8 mouse cellular contexts compared by ENCODE assay signal in genomic region chr5:30104339-30104738, GRCm38 (mm10). TPM values are rescaled to one million over a fixed set of nuclear protein-coding genes. Genes with fewer than 3 reads are reported as not detected.
DNase-seq lines count a peak whose midpoint lies in the region; ATAC-seq and TF ChIP-seq lines count a peak whose summit lies in the region.

No protein-coding gene starts in this region.

- H3K27ac ChIP-seq in ES-E14 (ENCODE audit: insufficient read depth, low read depth, low read length, poor library complexity, severe bottlenecking), result no peak overlapping the region
- H3K27ac ChIP-seq in embryonic facial prominence, embryonic 10.5 days (replicated peaks), result no peak overlapping the region
- no peak overlapping the region for H3K27ac ChIP-seq in hindbrain, embryonic 11.5 days (ENCODE audit: low read depth, low read length)
- H3K27ac ChIP-seq in limb, embryonic 12.5 days, result no peak overlapping the region
- peak overlapping the region; percentile 88; the same call in 1 of the 2 replicates for H3K27ac ChIP-seq in midbrain, embryonic 12.5 days (replicated peaks)

- in situ Hi-C loops in ES-E14 (cut with MboI; ENCODE audit: low sequenced_read_pairs in 2 of 2, unreplicated experiment in 2 of 2), result no loop called here

- peak; percentile 62 for DNase-seq in gastrocnemius, postnatal 10 days
- no peak for DNase-seq in gastrocnemius, adult 18-20 months (ENCODE audit: low spot score)
- peak; percentile 72 for DNase-seq in ES-E14 (ENCODE audit: low read depth, low spot score)
- DNase-seq in embryonic facial prominence, embryonic 10.5 days (ENCODE audit: low spot score), result peak; percentile 75
- DNase-seq in hindbrain, embryonic 11.5 days (ENCODE audit: low spot score), result peak; percentile 88
- DNase-seq in thymus, postnatal 25 days, result peak; percentile 40

- peak overlapping the region in 1 of 2 experiments; percentile 63; a peak in 3 of 4 replicates for H3K4me3 ChIP-seq in ES-E14 (ENCODE audit: insufficient read depth in 1 of 2, low read depth in 1 of 2, low read length in 2 of 2, poor library complexity in 1 of 2, severe bottlenecking in 1 of 2)
- H3K4me3 ChIP-seq in embryonic facial prominence, embryonic 10.5 days, result peak overlapping the region; percentile 67
- H3K4me3 ChIP-seq in hindbrain, embryonic 11.5 days (ENCODE audit: low read depth, low read length), result peak overlapping the region; percentile 75
- peak overlapping the region; percentile 56 for H3K4me3 ChIP-seq in limb, embryonic 12.5 days (replicated peaks)
- peak overlapping the region; percentile 74; the same call in 1 of the 2 replicates for H3K4me3 ChIP-seq in midbrain, embryonic 12.5 days

- no peaks in the 10 kb centered on the region for H3K9me3 ChIP-seq in ES-E14 (ENCODE audit: control insufficient read depth, insufficient read depth, low read depth, low read length)
- no peaks in the 10 kb centered on the region for H3K9me3 ChIP-seq in embryonic facial prominence, embryonic 10.5 days
- H3K9me3 ChIP-seq in hindbrain, embryonic 11.5 days (ENCODE audit: control insufficient read depth, low read length), result no peaks in the 10 kb centered on the region
- H3K9me3 ChIP-seq in limb, embryonic 12.5 days, result 0 out of 2 replicates have a peak, but pooled peaks cover 3% of the 10 kb centered on the region
- no peaks in the 10 kb centered on the region for H3K9me3 ChIP-seq in midbrain, embryonic 12.5 days

- H3K36me3 ChIP-seq in ES-E14 (ENCODE audit: control insufficient read depth, insufficient read depth, low read length, poor library complexity, severe bottlenecking), result no peaks in the 10 kb centered on the region
- no peaks in the 10 kb centered on the region for H3K36me3 ChIP-seq in embryonic facial prominence, embryonic 10.5 days (replicated peaks)
- H3K36me3 ChIP-seq in hindbrain, embryonic 11.5 days (ENCODE audit: control insufficient read depth, insufficient read depth, low read length), result no peaks in the 10 kb centered on the region
- no peaks in the 10 kb centered on the region for H3K36me3 ChIP-seq in limb, embryonic 12.5 days
- H3K36me3 ChIP-seq in midbrain, embryonic 12.5 days, result no peaks in the 10 kb centered on the region

- H3K27me3 ChIP-seq in embryonic facial prominence, embryonic 10.5 days (replicated peaks; ENCODE audit: low read depth, poor library complexity, severe bottlenecking), result peaks cover 70% of the 10 kb centered on the region
- peaks cover 3% of the 10 kb centered on the region; the same call in 1 of the 2 replicates for H3K27me3 ChIP-seq in hindbrain, embryonic 11.5 days (ENCODE audit: control insufficient read depth, insufficient read depth, low read length)
- H3K27me3 ChIP-seq in limb, embryonic 12.5 days, result peaks cover 70% of the 10 kb centered on the region
- H3K27me3 ChIP-seq in midbrain, embryonic 12.5 days, result peaks cover 4% of the 10 kb centered on the region; the same call in 1 of the 2 replicates

- H3K4me2 ChIP-seq in hindbrain, embryonic 11.5 days (replicated peaks; ENCODE audit: low read depth, low read length), result peak overlapping the region; percentile 95
- peak overlapping the region; percentile 96 for H3K4me2 ChIP-seq in limb, embryonic 12.5 days
- peak overlapping the region; percentile 71 for H3K4me2 ChIP-seq in midbrain, embryonic 12.5 days (replicated peaks)

- peaks cover 0 to 17% of the 10 kb centered on the region in 2 experiments; a peak in 3 of 4 replicates for H3K4me1 ChIP-seq in ES-E14 (ENCODE audit: control insufficient read depth in 2 of 2, insufficient read depth in 2 of 2, low read length in 2 of 2, poor library complexity in 1 of 2)
- H3K4me1 ChIP-seq in embryonic facial prominence, embryonic 10.5 days, result peaks cover 38% of the 10 kb centered on the region
- peaks cover 15% of the 10 kb centered on the region; the same call in 1 of the 2 replicates for H3K4me1 ChIP-seq in hindbrain, embryonic 11.5 days (replicated peaks; ENCODE audit: control insufficient read depth, insufficient read depth, low read length)
- peaks cover 35% of the 10 kb centered on the region for H3K4me1 ChIP-seq in limb, embryonic 12.5 days (replicated peaks)
- peaks cover 46% of the 10 kb centered on the region for H3K4me1 ChIP-seq in midbrain, embryonic 12.5 days

- H3K9ac ChIP-seq in ES-E14 (ENCODE audit: insufficient read depth, low read depth, low read length, poor library complexity, severe bottlenecking), result no peak overlapping the region
- H3K9ac ChIP-seq in hindbrain, embryonic 11.5 days (ENCODE audit: low read depth, low read length), result no peak overlapping the region
- H3K9ac ChIP-seq in limb, embryonic 12.5 days (replicated peaks), result peak overlapping the region; percentile 61; the same call in 1 of the 2 replicates
- H3K9ac ChIP-seq in midbrain, embryonic 12.5 days (replicated peaks), result no peak overlapping the region

- 1% methylated on average over 12 of the region's 12 CpGs for WGBS in embryonic facial prominence, embryonic 10.5 days
- 2% methylated on average over 11 of the region's 12 CpGs for WGBS in hindbrain, embryonic 11.5 days
- WGBS in limb, embryonic 12.5 days, result 3% methylated on average over 11 of the region's 12 CpGs
- WGBS in midbrain, embryonic 12.5 days, result under 1% methylated on average over 12 of the region's 12 CpGs

- ATAC-seq in hindbrain, embryonic 11.5 days (ENCODE audit: low FRiP score), result no peak
- no peak for ATAC-seq in limb, embryonic 12.5 days (ENCODE audit: insufficient number of reproducible peaks, insufficient read depth, low FRiP score, low TSS enrichment, low read depth)
- ATAC-seq in midbrain, embryonic 12.5 days (ENCODE audit: low FRiP score, low read depth), result no peak

TF ChIP-seq in ES-E14, 5 proteins besides CTCF, POLR2A, EP300 and RAD21:
- TF ChIP-seq ZNF384 (IDR thresholded peaks at IDR 0.05; ENCODE audit: low read depth, low read length) (peak; percentile 41; the same call in 1 of the 2 replicates), ZC3H11A (IDR thresholded peaks at IDR 0.05; ENCODE audit: borderline replicate concordance, low read depth, low read length) (no peak)
TF ChIP-seq in ES-E14: peak in this region for 1.

RNA-seq across cellular contexts. Expression of gene Garem2, which starts 0.6 kb away (rescaled TPM):
- under 1 TPM; 0.12 to 0.18 TPM for total RNA-seq in gastrocnemius, postnatal 10 days (2021)
- total RNA-seq in gastrocnemius, adult 18-20 months (2021), result not detected
- total RNA-seq in ES-E14 (2012; rRNA removed), result 1.7 and 2.0 TPM in 2 replicates
- polyA plus RNA-seq in embryonic facial prominence, embryonic 10.5 days (2016; fragmentation: Nextera tagmentation; extraction: Ambion mirVana), result 1.7 and 2.1 TPM in 2 replicates
- 18.2 and 20.3 TPM in 2 replicates for polyA plus RNA-seq in hindbrain, embryonic 11.5 days (2014; fragmentation: Nextera tagmentation; extraction: Ambion mirVana)
- polyA plus RNA-seq in limb, embryonic 12.5 days (2016; fragmentation: Nextera tagmentation; extraction: Ambion mirVana), result 0.70 and 0.76 TPM in 2 replicates
- polyA plus RNA-seq in midbrain, embryonic 12.5 days (2016; fragmentation: Nextera tagmentation; extraction: Ambion mirVana), result 24.9 and 26.9 TPM in 2 replicates

RNA-seq across cellular contexts. Expression of gene 3110082J24Rik, which starts 1.5 kb away (rescaled TPM):
- not detected for total RNA-seq in gastrocnemius, postnatal 10 days (2021)
- not detected for total RNA-seq in gastrocnemius, adult 18-20 months (2021)
- total RNA-seq in ES-E14 (2012; rRNA removed), result not detected in 2 replicates
- 0.54 and 0.65 TPM in 2 replicates for polyA plus RNA-seq in embryonic facial prominence, embryonic 10.5 days (2016; fragmentation: Nextera tagmentation; extraction: Ambion mirVana)
- polyA plus RNA-seq in hindbrain, embryonic 11.5 days (2014; fragmentation: Nextera tagmentation; extraction: Ambion mirVana), result 6.3 and 6.5 TPM in 2 replicates
- polyA plus RNA-seq in limb, embryonic 12.5 days (2016; fragmentation: Nextera tagmentation; extraction: Ambion mirVana), result not detected in 2 replicates
- 7.2 and 7.6 TPM in 2 replicates for polyA plus RNA-seq in midbrain, embryonic 12.5 days (2016; fragmentation: Nextera tagmentation; extraction: Ambion mirVana)

RNA-seq across cellular contexts. Expression of gene Tyms, which starts 30.9 kb away (rescaled TPM):
- total RNA-seq in gastrocnemius, postnatal 10 days (2021), result 10 to 100 TPM; 14.8 to 19.3 TPM
- total RNA-seq in gastrocnemius, adult 18-20 months (2021), result 1 to 10 TPM in 1 of 2 experiments, under 1 TPM in 1; 0.39 to 2.2 TPM
- 121 and 125 TPM in 2 replicates for total RNA-seq in ES-E14 (2012; rRNA removed)
- 379 and 382 TPM in 2 replicates for polyA plus RNA-seq in embryonic facial prominence, embryonic 10.5 days (2016; fragmentation: Nextera tagmentation; extraction: Ambion mirVana)
- polyA plus RNA-seq in hindbrain, embryonic 11.5 days (2014; fragmentation: Nextera tagmentation; extraction: Ambion mirVana), result 229 and 235 TPM in 2 replicates
- polyA plus RNA-seq in limb, embryonic 12.5 days (2016; fragmentation: Nextera tagmentation; extraction: Ambion mirVana), result 346 and 354 TPM in 2 replicates
- polyA plus RNA-seq in midbrain, embryonic 12.5 days (2016; fragmentation: Nextera tagmentation; extraction: Ambion mirVana), result 182 and 188 TPM in 2 replicates

RNA-seq across cellular contexts. Expression of gene Hadha, which starts 50.6 kb away (rescaled TPM):
- 100 to 1,000 TPM; 292 to 312 TPM for total RNA-seq in gastrocnemius, postnatal 10 days (2021)
- total RNA-seq in gastrocnemius, adult 18-20 months (2021), result 100 to 1,000 TPM; 326 to 396 TPM
- total RNA-seq in ES-E14 (2012; rRNA removed), result 101 and 102 TPM in 2 replicates
- 102 and 114 TPM in 2 replicates for polyA plus RNA-seq in embryonic facial prominence, embryonic 10.5 days (2016; fragmentation: Nextera tagmentation; extraction: Ambion mirVana)
- 59.4 and 81.2 TPM in 2 replicates for polyA plus RNA-seq in hindbrain, embryonic 11.5 days (2014; fragmentation: Nextera tagmentation; extraction: Ambion mirVana)
- 119 and 126 TPM in 2 replicates for polyA plus RNA-seq in limb, embryonic 12.5 days (2016; fragmentation: Nextera tagmentation; extraction: Ambion mirVana)
- polyA plus RNA-seq in midbrain, embryonic 12.5 days (2016; fragmentation: Nextera tagmentation; extraction: Ambion mirVana), result 96.0 and 101 TPM in 2 replicates

RNA-seq across cellular contexts. Expression of gene Hadhb, which starts 50.7 kb away (rescaled TPM):
- total RNA-seq in gastrocnemius, postnatal 10 days (2021), result 100 to 1,000 TPM; 239 to 273 TPM
- 100 to 1,000 TPM; 403 to 518 TPM for total RNA-seq in gastrocnemius, adult 18-20 months (2021)
- total RNA-seq in ES-E14 (2012; rRNA removed), result 103 and 110 TPM in 2 replicates
- polyA plus RNA-seq in embryonic facial prominence, embryonic 10.5 days (2016; fragmentation: Nextera tagmentation; extraction: Ambion mirVana), result 107 and 109 TPM in 2 replicates
- polyA plus RNA-seq in hindbrain, embryonic 11.5 days (2014; fragmentation: Nextera tagmentation; extraction: Ambion mirVana), result 99.9 and 106 TPM in 2 replicates
- polyA plus RNA-seq in limb, embryonic 12.5 days (2016; fragmentation: Nextera tagmentation; extraction: Ambion mirVana), result 118 and 124 TPM in 2 replicates
- 78.9 and 81.3 TPM in 2 replicates for polyA plus RNA-seq in midbrain, embryonic 12.5 days (2016; fragmentation: Nextera tagmentation; extraction: Ambion mirVana)
